Mouse (Mus musculus) layer of hippocampus, adult 11-12 months (tissue): ENCODE measurements around the gene S100z.

ENCODE experiments used
- DNase-seq: peaks from one replicate; pipeline ENCODE4 v3.0.0; 2022; ENCODE audit warnings: low spot score

S100z gene

GRCm38 (mm10) chr13:95478671-95479413 lies at the start of gene S100z:
TSS of gene S100z (minus strand) at chr13:95478721.
- DNase-seq: no peak

GRCm38 (mm10) chr13:95524674-95525491 lies 46.4 kb upstream of the S100z start, which contains the start of gene F2rl1:
TSS of gene F2rl1 (minus strand) at chr13:95525227.
- no peak for DNase-seq

GRCm38 (mm10) chr13:95524424-95524673 lies 45.8 kb upstream of the S100z start:
- no peak for DNase-seq

GRCm38 (mm10) chr13:95523659-95524423 lies 45.3 kb upstream of the S100z start:
- no peak for DNase-seq

- DNase-seq: no peak
These were observed 43.7 kb upstream of the S100z start for GRCm38 (mm10) chr13:95522176-95522575.

- DNase-seq: no peak
These were observed 42.5 kb upstream of the S100z start for GRCm38 (mm10) chr13:95521029-95521428.

- DNase-seq: peak; percentile 13
These were observed 36.2 kb upstream of the S100z start for GRCm38 (mm10) chr13:95514756-95515155.

- no peak for DNase-seq
These were observed 31.5 kb upstream of the S100z start for GRCm38 (mm10) chr13:95510054-95510453.

- DNase-seq: no peak
These were observed 24.9 kb upstream of the S100z start for GRCm38 (mm10) chr13:95503279-95503917.

GRCm38 (mm10) chr13:95496601-95497000 lies 18.1 kb upstream of the S100z start:
- DNase-seq: no peak

- no peak for DNase-seq
These were observed 16.3 kb upstream of the S100z start for GRCm38 (mm10) chr13:95494812-95495211.

- DNase-seq: no peak
These were observed 14.8 kb upstream of the S100z start for GRCm38 (mm10) chr13:95493296-95493695.

- DNase-seq: no peak
These were observed 12.8 kb upstream of the S100z start for GRCm38 (mm10) chr13:95491327-95491726.

GRCm38 (mm10) chr13:95484664-95485063 lies 6.1 kb upstream of the S100z start:
- no peak for DNase-seq

- DNase-seq: peak; percentile 88
These were observed 2.9 kb upstream of the S100z start for GRCm38 (mm10) chr13:95481428-95481827.

GRCm38 (mm10) chr13:95477173-95477572 lies 1.3 kb downstream of the S100z start:
- no peak for DNase-seq

GRCm38 (mm10) chr13:95475124-95475523 lies 3.4 kb downstream of the S100z start:
- DNase-seq: no peak

- no peak for DNase-seq
These were observed 4.2 kb downstream of the S100z start for GRCm38 (mm10) chr13:95474294-95474693.

GRCm38 (mm10) chr13:95470970-95471369 lies 7.6 kb downstream of the S100z start:
- DNase-seq: peak; percentile 7

GRCm38 (mm10) chr13:95451529-95451928 lies 27.0 kb downstream of the S100z start:
- DNase-seq: no peak

- DNase-seq: no peak
These were observed 27.8 kb downstream of the S100z start for GRCm38 (mm10) chr13:95450636-95451210.

GRCm38 (mm10) chr13:95449730-95450129 lies 28.8 kb downstream of the S100z start:
- no peak for DNase-seq
